Mouse (Mus musculus): ENCODE measurements around the gene Zfp260.
A peak's percentile ranks its signal among the peaks of the same experiment; 100 is the strongest.
"Not testable (repeated sequence)": the region's sequence is repeated elsewhere in the genome, so short reads cannot be mapped to it uniquely, and the experiment has no call there.

The Zfp260 gene

DNA sequence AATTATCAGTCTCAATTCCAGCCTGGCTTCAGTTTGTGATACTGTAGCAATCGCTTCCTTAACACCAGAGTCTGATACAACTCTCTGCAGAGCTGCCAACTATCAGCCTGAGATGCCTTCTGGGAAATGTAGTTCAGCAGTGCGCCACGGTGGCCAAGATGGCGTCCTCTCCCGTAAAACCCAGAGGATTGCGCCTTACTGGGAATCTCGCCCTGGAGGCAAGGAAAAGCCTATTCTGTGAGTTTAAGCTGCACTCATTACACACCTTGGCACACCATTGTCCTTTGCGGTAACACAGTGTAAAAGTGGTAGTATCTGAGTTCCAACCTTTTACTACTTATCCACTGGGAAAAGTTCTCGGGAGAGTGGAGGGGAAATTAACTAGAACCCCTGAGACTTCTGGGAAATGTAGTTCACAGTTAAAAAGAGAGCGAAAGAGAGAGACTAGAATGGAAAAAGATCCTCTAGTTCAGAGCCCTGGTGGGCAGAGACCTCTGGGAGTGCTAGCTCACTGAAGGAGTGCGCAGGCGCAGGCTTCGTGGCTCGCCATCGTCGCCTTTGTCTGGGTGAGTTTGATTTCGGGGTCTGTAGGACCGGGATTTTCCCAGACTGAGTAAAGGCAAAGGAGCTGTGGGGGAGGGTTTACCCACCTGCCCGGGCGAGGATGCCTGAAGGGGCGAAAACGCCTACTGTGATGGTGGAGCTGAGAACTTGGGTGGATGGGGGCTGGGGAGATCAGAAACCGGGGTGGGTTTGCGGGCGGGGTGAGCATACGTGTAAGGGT lies at the start of gene Zfp260:
Gene Zfp260 (plus strand): TSS at position 132 of the 784 bp plus-strand sequence.
- peak; percentile 97 for DNase-seq (ENCODE audit: low read depth, low spot score)

DNA sequence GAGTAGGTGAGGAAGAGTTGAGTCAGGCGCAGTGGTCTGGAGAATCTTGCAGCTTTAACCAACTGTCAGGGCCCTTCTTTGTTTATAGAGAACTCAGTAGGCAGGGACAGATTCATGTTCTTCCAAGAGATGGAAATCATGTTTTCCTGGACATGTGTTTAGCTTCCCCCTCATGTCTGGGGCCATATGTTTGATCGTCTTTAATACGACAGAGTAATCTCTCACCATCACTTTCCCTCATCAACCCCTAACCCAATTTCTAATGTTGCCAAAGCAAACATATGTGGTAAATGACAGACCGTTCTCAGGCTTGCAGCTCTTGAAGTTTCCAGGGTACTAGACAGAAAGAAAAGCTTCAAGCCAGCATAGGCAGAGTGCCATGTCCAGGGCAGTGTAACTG lies 46.5 kb upstream of the Zfp260 start:
- no peak for DNase-seq (ENCODE audit: low read depth, low spot score)

DNA sequence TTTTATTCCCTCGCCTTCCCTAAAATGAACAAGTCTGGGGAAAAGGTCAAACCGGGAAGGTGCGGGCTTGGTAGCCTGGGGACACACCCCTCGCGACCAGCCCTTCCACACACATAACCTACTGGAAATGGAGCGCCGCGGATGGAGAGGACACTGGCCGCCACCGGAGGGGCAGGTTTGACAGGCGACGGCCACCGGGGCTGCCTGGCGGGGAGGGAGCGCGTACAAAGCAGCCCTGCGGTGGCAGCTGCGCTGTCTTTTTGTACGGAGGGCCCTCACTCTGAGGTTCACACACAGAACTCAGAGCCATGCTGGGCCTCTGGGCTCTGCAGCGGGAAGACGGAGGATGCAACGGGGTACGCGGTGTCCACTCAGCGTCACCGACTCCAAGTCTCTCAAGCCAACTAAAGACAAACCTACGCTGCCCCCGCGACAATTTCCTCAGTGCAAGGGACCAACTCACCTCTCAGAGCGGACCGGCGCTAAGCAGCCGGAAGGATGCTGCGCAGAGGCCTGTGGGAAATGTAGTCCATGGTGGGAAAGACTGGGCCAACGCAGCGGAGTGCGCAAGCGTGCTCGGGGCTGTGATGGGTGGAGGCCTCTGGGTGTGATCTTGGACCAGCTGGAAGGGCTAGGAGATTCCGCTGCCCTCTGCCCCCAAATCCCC lies 43.6 kb upstream of the Zfp260 start, which contains the start of gene Zfp14:
Gene Zfp14 (minus strand): TSS at position 499 of the 667 bp plus-strand sequence.
- DNase-seq (ENCODE audit: low read depth, low spot score) = peak; percentile 91

DNA sequence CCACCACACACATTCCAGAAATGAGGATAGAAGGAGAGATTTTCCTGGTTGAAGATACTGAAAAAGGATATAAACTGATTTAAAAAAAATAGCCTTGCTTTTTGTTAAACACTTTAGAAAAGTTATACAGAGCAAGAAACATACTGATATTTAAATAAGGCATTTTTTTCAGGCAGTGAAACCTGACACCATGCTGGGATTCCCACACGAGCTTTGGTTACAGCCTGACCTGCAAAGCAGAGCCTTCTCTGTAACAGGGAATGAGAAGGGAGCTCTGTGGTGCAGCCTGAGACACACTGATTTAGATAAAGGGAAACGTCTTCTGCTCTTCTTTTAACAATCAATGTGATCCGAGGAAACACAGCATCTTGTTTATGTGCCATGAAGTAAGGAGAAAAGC lies 41.0 kb upstream of the Zfp260 start:
- DNase-seq (ENCODE audit: low read depth, low spot score) = no peak

DNA sequence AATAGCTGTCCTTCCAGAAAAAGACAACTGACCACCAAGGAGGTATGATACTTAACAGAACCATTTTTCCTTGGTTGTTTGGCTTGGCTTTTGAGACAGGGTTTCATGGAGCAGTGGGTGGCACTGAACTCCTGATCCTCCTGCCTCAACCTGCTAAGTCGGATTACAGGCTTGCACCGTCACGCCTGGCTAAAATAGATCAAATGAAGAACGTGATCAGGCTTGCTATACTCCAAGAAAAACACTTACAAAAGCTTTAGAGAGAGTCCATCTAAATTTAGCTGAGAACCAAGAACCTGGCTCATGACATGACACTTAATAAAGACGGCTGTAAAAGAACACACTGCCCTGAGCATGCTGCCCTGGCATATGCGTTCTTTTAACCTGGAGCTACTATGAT lies 34.2 kb upstream of the Zfp260 start:
- DNase-seq (ENCODE audit: low read depth, low spot score) = no peak

DNA sequence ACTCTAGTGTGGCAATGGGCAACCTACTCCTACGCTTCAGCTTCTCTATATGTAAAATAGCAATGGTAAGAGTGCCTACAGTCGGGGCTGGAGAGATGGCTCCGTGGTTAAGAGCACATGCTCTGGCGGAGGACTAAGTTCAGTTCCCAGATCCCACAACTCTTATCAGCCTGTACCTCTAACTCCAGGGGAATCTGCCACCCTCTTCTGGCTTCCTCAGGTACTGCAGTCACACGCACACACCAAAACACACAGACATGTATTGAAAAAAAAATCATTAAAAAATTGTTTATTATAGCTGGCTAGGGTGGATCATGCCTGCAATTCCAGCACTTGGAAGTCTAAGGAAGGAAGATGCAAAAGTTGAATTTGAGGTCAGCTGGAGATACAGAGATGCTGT lies 32.1 kb upstream of the Zfp260 start:
- peak; percentile 22 for DNase-seq (ENCODE audit: low read depth, low spot score)

DNA sequence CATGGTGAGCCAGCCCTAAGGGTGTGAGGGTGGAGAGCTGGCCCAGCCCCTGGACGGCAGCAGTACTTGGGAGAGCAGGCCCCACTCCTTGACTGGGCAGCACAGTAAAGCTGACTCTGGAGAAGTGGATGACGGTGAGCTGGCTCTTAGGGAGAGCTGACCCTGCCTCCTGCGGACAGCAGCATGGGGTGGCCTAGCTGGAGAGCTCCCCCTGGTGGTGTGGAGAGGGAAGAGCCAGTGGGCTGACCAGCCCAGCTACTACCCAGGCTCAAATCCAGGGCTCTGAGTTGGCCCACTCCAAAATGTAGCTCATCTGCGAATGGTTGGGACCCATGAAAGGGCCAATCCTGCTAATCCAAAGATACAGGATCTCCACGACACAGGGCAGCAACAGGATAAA lies 30.0 kb upstream of the Zfp260 start:
- DNase-seq (ENCODE audit: low read depth, low spot score) = no peak

DNA sequence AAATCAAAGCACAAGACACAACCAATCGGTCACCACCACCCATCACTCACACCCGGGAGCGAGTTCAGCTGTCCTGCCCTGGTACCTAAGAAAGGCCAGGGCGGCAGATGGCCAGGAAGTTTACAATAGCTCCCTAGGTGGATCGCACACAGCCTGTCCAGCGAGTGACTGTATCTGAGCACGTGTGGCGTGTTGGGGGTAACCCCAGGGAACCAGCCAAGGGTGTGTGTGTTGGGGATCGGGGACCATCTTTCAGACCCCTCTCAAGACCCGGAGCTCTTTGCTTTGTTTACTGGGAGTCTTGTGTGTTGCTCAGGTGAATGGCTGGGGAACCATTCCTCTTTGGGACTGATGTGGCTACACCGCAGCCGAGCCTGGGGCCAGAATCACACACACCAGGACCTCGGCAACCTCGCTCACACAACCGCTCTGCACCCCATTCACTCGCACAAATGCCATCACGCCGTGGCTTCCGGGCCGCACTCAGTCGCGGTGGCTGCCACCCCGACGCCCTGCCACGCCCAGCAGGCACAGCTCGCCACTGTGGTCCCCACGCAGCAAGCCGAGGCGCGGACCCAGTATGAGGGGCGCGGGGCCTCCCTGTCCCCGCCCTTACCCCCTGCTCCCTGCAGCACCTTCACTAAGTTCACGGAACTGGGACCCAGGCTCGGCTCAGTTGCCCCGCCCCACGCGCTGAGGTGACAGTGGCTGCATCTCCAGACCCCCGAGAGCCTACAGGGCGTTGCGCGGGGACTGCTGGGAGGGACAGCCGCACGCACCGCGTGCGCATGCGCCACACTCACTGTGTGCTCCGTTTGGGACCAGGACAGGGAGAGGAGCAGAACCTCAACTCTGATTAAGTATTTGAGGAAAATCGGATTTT lies 22.2 kb upstream of the Zfp260 start, which contains the start of gene Zfp82:
Gene Zfp82 (minus strand): TSS at position 755 of the 883 bp plus-strand sequence.
- peak; percentile 95 for DNase-seq (ENCODE audit: low read depth, low spot score)

DNA sequence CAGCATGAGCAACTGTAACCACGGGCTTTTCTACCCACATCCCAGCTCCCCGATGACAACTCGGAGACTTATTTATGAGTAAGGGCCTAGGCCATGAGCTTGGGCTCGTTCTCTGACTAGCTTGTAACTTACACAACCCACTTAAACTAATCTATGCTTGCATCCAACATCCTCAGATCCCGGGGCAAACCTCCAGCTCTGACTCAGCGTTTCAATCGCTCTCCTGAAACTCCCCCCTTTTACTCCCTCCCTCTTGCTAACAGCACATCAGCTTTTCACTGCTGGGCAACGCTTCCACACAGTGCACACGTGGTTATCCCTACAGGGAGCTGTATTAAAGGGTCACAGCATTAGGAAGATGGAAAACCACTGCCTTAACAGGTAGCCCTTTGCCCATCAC lies 8.1 kb upstream of the Zfp260 start:
- DNase-seq (ENCODE audit: low read depth, low spot score) = no peak

DNA sequence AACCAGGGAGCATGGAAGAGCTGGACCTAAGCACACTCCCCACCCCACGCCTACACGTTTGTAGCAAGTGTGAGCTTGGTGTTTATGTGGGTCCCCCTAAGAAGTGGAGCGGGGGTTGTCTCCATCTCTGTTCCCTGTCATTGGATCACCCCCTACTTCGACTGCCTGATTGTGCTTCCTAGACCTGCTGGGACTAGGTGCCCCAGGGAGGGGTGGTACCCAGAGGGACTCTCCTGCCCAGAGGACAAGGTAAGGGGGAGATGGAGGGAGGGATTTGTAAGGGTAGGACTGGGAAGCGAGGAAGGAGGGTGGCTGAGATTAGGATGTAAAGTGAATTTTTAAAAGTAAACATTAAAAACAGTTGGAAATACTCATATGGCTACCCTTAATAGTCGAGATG lies 5.2 kb upstream of the Zfp260 start:
- no peak for DNase-seq (ENCODE audit: low read depth, low spot score)

DNA sequence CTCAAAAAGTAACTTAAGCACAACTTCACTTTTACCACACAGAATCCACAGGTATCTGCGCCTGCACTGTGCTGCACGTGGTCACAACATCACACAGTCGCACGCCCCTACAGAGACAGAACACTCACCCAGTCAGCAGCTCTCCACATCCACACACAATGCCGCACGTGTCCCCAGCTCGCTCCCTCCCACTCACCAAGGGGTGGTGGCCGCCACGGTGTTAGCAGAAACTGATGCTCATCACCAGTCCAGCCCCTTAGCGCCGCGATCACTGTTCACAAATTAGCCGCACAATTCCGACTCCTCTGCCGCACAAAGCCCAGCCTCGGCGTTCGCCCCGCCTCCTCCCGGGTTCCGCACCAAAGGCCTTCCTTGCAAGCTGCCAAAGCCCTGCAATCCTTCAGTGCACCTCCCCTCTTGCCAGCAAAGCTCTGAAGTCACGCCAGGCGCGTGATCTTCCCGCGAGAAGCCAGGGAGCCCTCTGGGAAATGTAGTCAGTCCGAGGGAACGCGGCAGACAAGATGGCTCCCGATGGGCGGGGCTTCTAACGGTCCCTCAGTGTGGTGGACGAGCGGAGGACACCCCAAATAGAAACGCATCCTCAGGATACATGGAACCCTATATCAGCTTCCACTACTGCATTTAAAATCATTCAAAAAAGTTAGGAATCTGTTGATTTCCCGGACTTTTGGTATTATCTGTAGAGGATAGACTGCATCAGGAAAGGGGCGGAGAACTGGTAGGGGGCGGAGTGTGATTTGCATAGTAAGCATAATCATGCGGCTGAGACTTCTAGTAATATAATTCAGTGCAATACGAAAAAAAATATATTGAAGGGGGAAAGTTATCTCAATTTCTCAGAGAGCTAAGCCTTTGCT lies 4.2 kb upstream of the Zfp260 start, which contains the start of the genes Gm26920 and Zfp566:
Gene Gm26920 (minus strand): TSS at position 319 of the 878 bp plus-strand sequence.
Gene Zfp566 (minus strand): TSS at position 436 of the 878 bp plus-strand sequence.
- DNase-seq (ENCODE audit: low read depth, low spot score) = peak; percentile 99

DNA sequence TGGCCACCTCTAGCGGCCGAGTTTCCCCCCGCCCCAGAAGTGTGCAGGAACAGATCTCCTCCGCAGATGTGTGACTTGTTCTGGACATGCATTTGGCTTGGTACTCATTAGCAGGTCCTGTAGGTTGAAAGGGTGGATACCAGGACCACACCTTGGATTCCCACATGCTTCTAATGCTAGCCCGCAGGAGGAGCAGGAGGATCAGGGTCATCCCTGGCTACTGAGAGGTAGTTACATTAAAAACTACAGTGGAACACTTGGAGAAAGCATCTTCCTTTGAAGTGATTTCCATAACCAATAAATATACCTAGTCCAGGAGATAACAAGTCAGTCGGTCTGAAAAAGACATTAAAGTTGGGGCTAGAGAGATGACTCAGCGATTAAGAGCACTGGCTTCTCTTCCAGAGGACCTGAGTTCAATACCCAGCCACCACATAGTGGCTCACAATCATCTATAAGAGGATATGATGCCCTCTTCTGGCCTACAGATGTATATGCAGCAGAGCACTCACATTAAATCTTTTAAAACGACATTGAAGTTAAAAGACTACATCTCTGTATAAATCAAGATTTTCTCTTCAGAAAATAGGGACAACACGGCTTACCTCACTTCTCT lies 3.5 kb upstream of the Zfp260 start:
- DNase-seq (ENCODE audit: low read depth, low spot score) = no peak

DNA sequence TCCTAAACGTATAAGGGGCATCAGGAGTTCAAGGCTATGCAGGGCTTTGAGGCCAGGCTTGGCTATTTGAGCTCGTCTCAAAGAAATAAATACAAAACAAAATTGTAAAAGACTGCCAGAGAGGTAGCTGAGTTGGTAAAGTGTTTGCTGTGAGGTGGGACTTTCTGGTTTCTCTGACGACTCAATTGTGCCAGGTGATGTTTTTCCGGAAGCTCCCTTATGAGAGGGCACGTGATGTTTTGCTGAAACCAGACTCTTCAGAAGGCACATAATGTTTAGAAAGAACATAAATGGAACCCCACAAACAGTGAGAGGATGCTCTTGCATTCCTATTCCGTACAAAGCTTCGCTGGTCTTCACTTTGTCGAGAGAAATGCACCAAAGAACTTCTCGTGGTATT lies 1.9 kb upstream of the Zfp260 start:
- DNase-seq (ENCODE audit: low read depth, low spot score) = no peak

DNA sequence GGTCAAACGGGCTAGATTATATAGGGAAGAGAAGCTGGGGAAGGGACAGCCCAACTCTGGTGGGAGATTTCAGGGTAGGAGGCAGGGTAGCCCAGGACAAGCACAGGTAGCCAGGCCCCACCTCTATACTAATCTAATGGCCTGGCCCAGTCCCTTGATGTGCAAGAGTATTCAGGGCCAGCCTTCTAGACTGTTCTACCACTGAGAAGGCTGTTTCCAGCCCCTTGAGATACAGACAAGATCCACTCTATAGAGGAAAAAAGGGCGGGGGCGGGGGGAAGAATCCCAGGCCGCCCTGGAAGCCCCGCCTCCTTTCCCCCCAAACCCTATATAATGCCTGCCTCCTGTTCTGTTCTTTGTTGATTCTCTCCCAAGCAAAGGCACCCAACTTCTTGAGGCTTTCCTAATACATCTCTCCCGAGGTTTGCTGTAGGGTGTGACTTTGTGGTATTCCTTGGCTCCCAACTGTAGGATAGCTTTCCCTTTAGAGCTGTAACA lies 610 bp upstream of the Zfp260 start:
- no peak for DNase-seq (ENCODE audit: low read depth, low spot score)

DNA sequence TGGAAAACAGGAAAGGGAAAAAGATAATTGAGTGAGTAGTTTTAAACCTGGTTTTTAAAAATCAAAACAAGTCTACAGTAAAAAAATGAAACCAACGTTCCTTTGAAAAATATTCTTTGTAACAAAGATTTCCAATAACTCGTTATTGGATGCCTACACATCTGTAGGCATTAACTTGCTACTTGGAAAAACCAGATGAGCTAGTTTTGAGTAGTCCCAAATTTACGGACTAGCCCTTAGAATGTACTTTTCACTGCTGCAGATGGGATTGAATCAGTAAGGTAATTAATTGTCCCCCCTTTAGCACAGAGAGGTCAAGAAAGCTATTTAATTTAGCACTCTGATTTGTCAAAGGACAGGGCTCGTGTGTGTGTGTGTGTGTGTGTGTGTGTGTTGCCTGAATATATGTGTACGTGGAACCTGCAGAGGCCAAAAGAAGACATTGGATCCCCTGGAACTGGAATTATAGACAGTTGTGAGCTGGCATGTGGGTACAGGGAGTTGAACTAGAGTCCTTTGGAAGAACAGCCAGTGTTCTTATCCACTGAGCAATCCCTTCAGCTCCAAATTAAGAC lies 1.1 kb downstream of the Zfp260 start:
- no peak for DNase-seq (ENCODE audit: low read depth, low spot score)

DNA sequence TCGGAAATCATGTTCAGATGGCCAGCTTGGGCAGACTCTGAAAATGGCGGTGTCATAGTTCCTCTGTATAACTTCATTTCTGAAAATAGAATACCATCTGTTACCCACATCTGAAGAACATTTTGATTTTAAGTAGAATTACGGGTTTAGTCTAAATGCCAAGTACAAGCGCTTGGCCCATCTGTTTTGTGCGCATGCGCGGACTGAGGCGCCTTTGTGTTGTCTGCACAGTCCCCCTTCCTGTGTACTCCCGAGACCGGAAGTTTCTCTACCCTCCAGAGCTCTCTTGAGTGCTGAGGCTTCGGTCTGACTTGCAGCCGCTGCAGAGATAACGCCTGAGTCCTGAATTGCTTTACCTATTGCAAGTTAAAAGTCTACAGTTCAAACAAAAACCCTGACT lies 4.7 kb downstream of the Zfp260 start:
- DNase-seq (ENCODE audit: low read depth, low spot score) = no peak

DNA sequence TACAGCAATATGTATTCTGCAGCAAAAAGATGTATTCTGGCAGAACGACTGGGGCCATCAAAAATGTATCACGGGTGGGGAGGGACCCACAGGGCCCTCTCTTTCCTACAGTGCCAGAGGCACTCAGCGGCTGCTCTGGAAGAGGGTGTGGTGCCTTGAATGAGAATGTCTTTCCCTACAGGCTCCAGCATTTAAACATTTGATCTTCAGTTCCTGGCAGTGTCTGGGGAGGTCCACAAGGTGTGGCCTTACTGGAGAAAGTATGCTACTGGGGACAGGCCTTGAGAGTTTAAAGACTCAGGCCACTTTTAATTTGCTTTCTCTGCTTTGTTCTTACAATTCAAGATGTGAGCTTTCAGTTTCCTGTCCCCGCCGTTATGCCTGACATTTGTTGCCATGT lies 21.5 kb downstream of the Zfp260 start:
- DNase-seq (ENCODE audit: low read depth, low spot score) = no peak

DNA sequence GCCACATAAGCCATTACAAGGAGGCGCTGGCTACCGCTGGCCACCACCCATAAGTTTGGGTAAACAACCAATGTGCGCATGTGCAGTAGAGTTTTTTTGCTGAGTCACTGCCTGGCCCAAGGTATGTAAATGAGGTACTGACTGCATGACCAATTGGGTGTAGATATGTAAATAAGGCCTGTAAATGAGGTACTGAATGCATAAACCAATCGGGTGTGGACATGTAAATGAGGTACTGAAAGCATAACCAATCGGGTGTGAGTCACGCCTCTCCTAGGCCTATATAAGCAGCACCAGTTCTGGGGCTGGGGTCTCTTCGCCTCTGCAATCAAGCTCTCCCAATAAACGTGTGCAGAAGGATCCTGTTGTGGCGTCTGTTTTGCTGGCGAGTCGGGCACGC lies 23.4 kb downstream of the Zfp260 start:
- not testable (repeated sequence) for DNase-seq (ENCODE audit: low read depth, low spot score)

DNA sequence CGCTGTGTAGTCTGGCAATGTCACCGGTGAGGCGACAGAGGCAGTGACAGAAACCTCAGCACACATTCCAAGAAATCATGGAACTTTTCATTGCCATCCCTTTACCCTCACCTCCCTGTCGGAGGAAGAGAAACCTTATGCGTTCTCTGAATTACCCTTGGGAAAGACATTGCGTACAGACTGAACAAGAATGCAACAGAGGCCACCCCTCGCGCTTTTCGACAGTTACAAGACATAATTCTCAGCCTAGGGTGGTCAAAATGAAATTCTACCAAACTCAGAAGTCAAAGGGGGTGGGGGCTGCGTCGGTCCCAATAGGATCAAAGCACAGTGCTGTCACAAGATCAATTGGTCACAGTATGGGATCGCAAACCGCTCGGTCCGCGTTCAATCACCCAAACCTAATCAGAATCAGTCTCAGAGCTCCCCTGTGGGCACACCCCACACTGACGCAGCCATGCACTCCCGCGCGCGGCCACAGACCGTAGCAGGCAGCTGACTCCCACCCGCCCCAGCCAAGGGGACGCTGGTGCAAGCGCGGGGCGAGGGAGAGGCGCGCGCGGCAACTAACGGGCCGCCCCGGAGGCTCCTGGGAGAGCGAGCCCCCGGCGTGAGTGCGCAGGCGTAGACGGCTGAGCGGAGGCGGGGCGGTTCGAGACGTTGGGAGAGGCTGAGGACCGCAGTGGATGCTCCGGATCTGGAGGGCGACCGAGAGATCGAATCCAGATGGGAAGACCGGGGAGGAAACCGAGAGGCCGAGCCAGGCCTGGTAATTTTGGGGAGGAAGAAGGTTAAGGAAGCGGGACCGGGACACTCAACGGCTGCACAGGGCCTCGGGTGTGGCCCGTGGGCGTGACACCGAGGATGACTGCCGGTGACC lies 27.0 kb downstream of the Zfp260 start, which contains the start of gene Zfp382:
Gene Zfp382 (plus strand): TSS at position 635 of the 880 bp plus-strand sequence.
- peak; percentile 91 for DNase-seq (ENCODE audit: low read depth, low spot score)

All from mesoderm, embryonic 11.5 days (tissue).